Mouse (Mus musculus) forebrain, postnatal 0 days (tissue): Measurements from ENCODE around the gene Pdk4. TPM values are rescaled to one million over a fixed set of nuclear protein-coding genes. Genes with fewer than 3 reads are reported as not detected.

Source experiments
- ATAC-seq: fragments of 200-750 bp; cut with Nextera tagmentation; 2 replicates; pipeline ENCODE4 v1.8.0; 2017; ENCODE audit warnings: mild to moderate bottlenecking, moderate library complexity
- DNase-seq: peaks from one replicate; pipeline ENCODE4 v3.0.0-alpha.2; 2015
- H3K27ac ChIP-seq: fragments of 300-500 bp; sonication (generic); 2 replicates; pipeline ENCODE4 v1.5.1; 2014; ENCODE audit warnings: low read depth, mild to moderate bottlenecking, antibody characterized with exemption, low read length, moderate library complexity, mixed read lengths
- H3K27me3 ChIP-seq: fragments of 300-500 bp; sonication (generic); 2 replicates; pipeline ENCODE4 v1.6.1; 2014; ENCODE audit warnings: mild to moderate bottlenecking, low read length, mixed read lengths; ENCODE audit not compliant: insufficient read depth
- H3K36me3 ChIP-seq: fragments of 300-500 bp; sonication (generic); 2 replicates; pipeline ENCODE4 v1.6.1; 2014; ENCODE audit warnings: mild to moderate bottlenecking, moderate library complexity; ENCODE audit not compliant: insufficient read depth
- H3K4me1 ChIP-seq: fragments of 300-500 bp; sonication (generic); 2 replicates; pipeline ENCODE4 v1.6.1; 2014; ENCODE audit warnings: antibody characterized with exemption; ENCODE audit not compliant: insufficient read depth
- H3K4me2 ChIP-seq: fragments of 300-500 bp; sonication (generic); 2 replicates; pipeline ENCODE4 v1.6.1; 2014; ENCODE audit warnings: low read depth, mild to moderate bottlenecking, moderate library complexity
- H3K4me3 ChIP-seq: fragments of 300-500 bp; sonication (generic); 2 replicates; pipeline ENCODE4 v1.5.1; 2014; ENCODE audit warnings: low read depth, low read length, mixed read lengths
- H3K9ac ChIP-seq: fragments of 300-500 bp; sonication (generic); 2 replicates; pipeline ENCODE4 v1.6.1; 2014; ENCODE audit warnings: mild to moderate bottlenecking
- H3K9me3 ChIP-seq: fragments of 300-500 bp; sonication (generic); 2 replicates; pipeline ENCODE4 v1.6.1; 2016; ENCODE audit warnings: low read length
- CTCF ChIP-seq: sonication (generic); IDR thresholded peaks from 2 replicates; pipeline ENCODE4 v1.5.1; 2016; ENCODE audit warnings: antibody characterized with exemption, control low read depth, low read depth
- WGBS: fragments of 180-500 bp; shearing (Covaris S2); extraction: QIAGEN DNeasy Blood & Tissue Kit; methylation state at CpG from one replicate; pipeline ENCODE4 v1.1.7; 2014; 5-methylcytosine and 5-hydroxymethylcytosine counted together
- polyA plus RNA-seq: library from polyadenylated mRNA; unstranded; fragments of >200 nt; fragmentation: Nextera tagmentation; extraction: Ambion mirVana; gene quantifications from 2 replicates; pipeline ENCODE4 v1.2.1, GENCODE M21; 2015
- total RNA-seq: library from RNA; depleted of rRNA; stranded (reverse); fragments of >200 nt; gene quantifications from 2 replicates; pipeline ENCODE4 v1.2.3, GENCODE M21; 2014

The Pdk4 gene
- total and polyA plus RNA-seq, 2 experiments from 2014 or later: 3.0 to 3.2 TPM

DNA sequence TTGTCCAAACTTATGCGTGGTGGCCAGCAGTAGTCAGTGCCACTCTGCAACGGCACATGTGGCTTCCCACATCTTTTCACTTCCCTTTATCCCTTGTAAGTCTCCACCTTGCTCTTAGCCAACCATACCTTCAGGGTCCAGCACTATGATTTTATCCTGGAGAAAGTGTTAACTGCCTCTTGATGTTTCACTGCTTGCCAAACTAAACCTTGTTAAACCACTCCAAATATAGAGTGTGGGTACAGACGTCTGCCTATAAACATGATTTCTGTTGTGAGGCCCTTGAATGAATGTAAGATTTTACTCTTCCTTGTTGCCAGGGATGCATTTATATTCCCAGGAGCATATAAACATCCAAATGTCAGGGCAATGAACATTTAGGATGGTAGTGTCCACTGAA lies 10.2 kb upstream of the Pdk4 start:
- Histone ChIP-seq H3K4me3 (no peak overlapping the region), H3K9me3 (no peaks in the 10 kb centered on the region), H3K27ac (no peak overlapping the region), H3K9ac (no peak overlapping the region), H3K4me1 (no peaks in the 10 kb centered on the region), H3K4me2 (no peak overlapping the region), H3K27me3 (no peaks in the 10 kb centered on the region), H3K36me3 (no peaks in the 10 kb centered on the region)
- TF ChIP-seq CTCF: no peak
- 97% methylated on average over 3 of the region's 3 CpGs for WGBS
- ATAC-seq: no peak
- no peak for DNase-seq

DNA sequence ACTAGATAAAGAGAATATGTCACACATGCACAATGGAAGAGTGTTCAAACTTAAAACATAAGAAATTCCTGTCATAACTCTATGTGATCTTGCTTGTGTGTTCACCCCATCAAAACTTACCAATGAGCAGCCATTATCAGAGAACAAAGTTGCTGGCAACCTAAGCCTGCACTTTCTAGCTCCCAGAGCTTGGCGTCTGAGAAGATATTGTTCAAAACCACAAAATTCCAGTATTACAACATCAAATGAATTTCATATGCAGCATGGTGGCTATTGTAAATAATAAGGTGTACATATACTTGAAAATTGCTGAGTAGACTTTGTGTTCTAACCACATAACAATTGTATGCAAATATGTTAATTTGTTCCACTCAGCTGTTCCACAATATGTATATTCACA lies 6.7 kb upstream of the Pdk4 start:
- WGBS: 96% methylated on average over 1 of the region's 1 CpGs

DNA sequence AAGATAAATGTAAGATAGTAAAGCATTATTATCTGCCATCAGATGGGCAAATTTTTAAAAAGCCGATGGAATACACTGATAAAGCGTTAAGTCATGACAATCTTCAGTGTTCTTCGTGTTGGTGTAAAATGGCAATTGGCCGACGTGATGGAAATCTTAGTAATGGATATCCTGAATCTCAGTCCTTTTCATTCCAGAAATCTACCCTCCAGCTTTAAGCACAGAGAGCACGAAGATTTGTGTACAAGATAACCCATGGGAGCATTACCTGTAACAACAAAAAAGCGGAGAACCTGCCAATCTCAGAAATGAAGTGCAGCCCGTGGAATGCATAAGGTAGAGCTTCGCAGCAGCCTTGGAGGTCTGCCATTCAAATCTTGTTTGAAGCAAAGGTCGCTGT lies 5.4 kb upstream of the Pdk4 start:
- no peak overlapping the region for H3K27ac ChIP-seq
- H3K9me3 ChIP-seq: no peaks in the 10 kb centered on the region
- TF ChIP-seq CTCF: no peak
- H3K4me2 ChIP-seq: no peak overlapping the region
- 0 out of 2 replicates have a peak, but pooled peaks cover 3% of the 10 kb centered on the region for H3K27me3 ChIP-seq
- WGBS: 90% methylated on average over 10 of the region's 10 CpGs
- H3K9ac ChIP-seq: no peak overlapping the region
- ATAC-seq: no peak
- DNase-seq: no peak
- no peaks in the 10 kb centered on the region for H3K4me1 ChIP-seq
- no peaks in the 10 kb centered on the region for H3K36me3 ChIP-seq
- H3K4me3 ChIP-seq: no peak overlapping the region

More for the DNA sequence above, 6.7 kb upstream of the Pdk4 start:
- DNase-seq (no peak), ATAC-seq (no peak)
- no peak overlapping the region for H3K27ac ChIP-seq
- H3K27me3 ChIP-seq: no peaks in the 10 kb centered on the region
- H3K4me1 ChIP-seq: no peaks in the 10 kb centered on the region
- H3K9ac ChIP-seq: no peak overlapping the region
- no peak for TF ChIP-seq CTCF
- H3K4me2 ChIP-seq: no peak overlapping the region
- no peaks in the 10 kb centered on the region for H3K9me3 ChIP-seq
- H3K36me3 ChIP-seq: no peaks in the 10 kb centered on the region
- H3K4me3 ChIP-seq: no peak overlapping the region

DNA sequence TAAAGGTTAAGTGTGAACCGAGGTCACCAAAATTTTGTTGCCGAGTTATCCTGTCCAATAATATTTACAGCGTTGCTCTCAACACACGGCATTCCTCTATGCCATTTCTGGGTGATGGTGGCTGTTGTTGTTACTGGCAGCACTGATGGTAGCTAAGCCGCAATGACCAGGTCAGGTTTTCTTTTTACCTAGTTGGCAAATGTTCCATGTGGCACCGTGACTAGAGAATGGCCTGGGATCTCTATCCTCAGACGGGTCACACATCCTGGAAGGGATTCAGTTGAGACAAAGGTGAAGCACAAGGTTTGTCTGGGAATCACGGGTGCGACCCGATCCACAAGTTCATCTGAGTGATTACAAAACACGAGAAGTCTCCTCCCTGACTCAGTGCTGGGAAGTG lies 2.6 kb upstream of the Pdk4 start:
- 93% methylated on average over 11 of the region's 11 CpGs for WGBS
- Histone ChIP-seq H3K4me2 (no peak overlapping the region), H3K4me1 (no peaks in the 10 kb centered on the region), H3K4me3 (no peak overlapping the region), H3K9ac (no peak overlapping the region), H3K27ac (no peak overlapping the region), H3K36me3 (no peaks in the 10 kb centered on the region), H3K9me3 (no peaks in the 10 kb centered on the region), H3K27me3 (0 out of 2 replicates have a peak, but pooled peaks cover 3% of the 10 kb centered on the region)
- no peak for ATAC-seq
- no peak for DNase-seq
- TF ChIP-seq CTCF: no peak

DNA sequence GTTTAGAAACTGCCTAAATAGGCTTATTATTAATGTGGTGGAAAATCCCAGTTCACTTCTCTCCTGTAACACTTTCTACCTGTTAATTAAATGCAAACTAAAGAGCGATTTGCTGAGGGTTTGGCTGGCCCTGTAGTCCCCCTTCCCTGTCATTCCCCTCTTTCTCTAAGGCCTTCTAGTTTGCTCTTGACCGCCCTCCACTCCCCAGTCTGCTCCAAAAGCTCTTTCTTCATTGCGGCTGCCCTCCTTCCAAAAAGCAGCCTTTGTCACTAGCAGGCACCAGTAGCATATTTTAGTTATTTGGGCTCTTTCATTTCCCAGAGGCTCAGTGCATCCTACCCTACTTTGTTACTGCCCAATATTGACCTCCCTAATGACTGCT lies 736 bp upstream of the Pdk4 start:
- Histone ChIP-seq H3K4me1 (no peaks in the 10 kb centered on the region), H3K4me3 (no peak overlapping the region; the same call in 1 of the 2 replicates), H3K9ac (no peak overlapping the region), H3K27me3 (0 out of 2 replicates have a peak, but pooled peaks cover 3% of the 10 kb centered on the region), H3K4me2 (peak overlapping the region; percentile 99), H3K9me3 (no peaks in the 10 kb centered on the region), H3K27ac (no peak overlapping the region), H3K36me3 (no peaks in the 10 kb centered on the region)
- no peak for DNase-seq
- TF ChIP-seq CTCF: no peak
- peak; percentile 38 for ATAC-seq
- WGBS: 43% methylated on average over 3 of the region's 3 CpGs

DNA sequence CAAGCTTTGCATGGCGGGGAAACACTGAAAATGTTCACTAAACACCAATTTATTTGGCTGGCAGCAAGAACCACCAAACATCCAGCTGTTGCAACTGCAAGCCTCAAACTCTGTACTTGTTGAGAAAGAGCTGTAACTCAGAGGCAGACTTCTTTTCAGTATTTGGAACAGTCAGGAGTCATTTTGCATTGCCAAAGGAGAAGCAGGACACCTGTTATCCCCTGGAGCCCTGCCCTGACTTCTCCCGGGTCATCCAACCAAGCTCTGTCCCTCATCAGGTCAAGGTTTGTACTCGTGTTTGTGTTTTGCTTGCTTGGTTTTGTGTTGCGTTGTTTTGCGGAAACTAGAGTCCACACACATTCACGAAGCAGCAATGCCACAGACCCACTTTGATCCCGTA lies 11.1 kb downstream of the Pdk4 start:
- no peak for DNase-seq
- TF ChIP-seq CTCF: no peak
- WGBS: 91% methylated on average over 7 of the region's 7 CpGs
- Histone ChIP-seq H3K9me3 (no peaks in the 10 kb centered on the region), H3K27ac (no peak overlapping the region), H3K4me2 (no peak overlapping the region), H3K9ac (no peak overlapping the region), H3K4me3 (no peak overlapping the region), H3K4me1 (no peaks in the 10 kb centered on the region), H3K36me3 (no peaks in the 10 kb centered on the region), H3K27me3 (no peaks in the 10 kb centered on the region)
- no peak for ATAC-seq

DNA sequence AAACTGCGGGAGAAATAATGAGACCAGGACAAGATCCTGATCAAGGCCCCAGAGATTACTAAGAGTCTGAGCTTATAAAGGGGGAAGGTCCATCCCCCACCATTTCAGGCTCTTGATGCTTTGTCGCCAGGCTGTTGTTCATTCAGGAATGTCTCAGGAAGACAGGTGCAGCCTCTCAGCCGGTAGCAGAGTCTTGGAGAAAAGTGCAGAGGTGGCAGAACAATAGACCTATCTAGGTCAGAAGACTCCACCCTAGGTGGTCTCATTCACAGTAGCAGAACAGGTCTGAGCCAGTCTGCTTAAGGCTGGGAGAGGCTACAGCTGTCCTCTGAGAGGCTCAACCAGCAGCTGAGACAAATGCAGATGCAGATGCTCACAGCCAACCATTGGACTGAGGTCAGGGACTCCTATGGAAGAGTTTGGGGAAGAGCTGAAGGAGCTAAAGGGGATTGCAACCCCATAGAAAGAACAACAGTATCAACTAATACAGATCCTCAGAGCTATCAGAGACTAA lies 13.8 kb downstream of the Pdk4 start:
- no peak overlapping the region for H3K4me2 ChIP-seq
- ATAC-seq: no peak
- TF ChIP-seq CTCF: no peak
- no peak for DNase-seq
- no peak overlapping the region for H3K4me3 ChIP-seq
- no peak overlapping the region for H3K9ac ChIP-seq
- no peaks in the 10 kb centered on the region for H3K27me3 ChIP-seq
- no peaks in the 10 kb centered on the region for H3K4me1 ChIP-seq
- no peak overlapping the region for H3K27ac ChIP-seq
- no peaks in the 10 kb centered on the region for H3K9me3 ChIP-seq
- 57% methylated on average over 3 of the region's 3 CpGs for WGBS
- no peaks in the 10 kb centered on the region for H3K36me3 ChIP-seq
